Mouse (Mus musculus) skeletal muscle tissue, adult 2 months (tissue): Measurements from ENCODE around the gene Chrne.

Source experiments
- DNase-seq: peaks from one replicate; pipeline ENCODE4 v3.0.0-alpha.2; 2012; ENCODE audit warnings: low read depth, low spot score

Gene Chrne

DNA sequence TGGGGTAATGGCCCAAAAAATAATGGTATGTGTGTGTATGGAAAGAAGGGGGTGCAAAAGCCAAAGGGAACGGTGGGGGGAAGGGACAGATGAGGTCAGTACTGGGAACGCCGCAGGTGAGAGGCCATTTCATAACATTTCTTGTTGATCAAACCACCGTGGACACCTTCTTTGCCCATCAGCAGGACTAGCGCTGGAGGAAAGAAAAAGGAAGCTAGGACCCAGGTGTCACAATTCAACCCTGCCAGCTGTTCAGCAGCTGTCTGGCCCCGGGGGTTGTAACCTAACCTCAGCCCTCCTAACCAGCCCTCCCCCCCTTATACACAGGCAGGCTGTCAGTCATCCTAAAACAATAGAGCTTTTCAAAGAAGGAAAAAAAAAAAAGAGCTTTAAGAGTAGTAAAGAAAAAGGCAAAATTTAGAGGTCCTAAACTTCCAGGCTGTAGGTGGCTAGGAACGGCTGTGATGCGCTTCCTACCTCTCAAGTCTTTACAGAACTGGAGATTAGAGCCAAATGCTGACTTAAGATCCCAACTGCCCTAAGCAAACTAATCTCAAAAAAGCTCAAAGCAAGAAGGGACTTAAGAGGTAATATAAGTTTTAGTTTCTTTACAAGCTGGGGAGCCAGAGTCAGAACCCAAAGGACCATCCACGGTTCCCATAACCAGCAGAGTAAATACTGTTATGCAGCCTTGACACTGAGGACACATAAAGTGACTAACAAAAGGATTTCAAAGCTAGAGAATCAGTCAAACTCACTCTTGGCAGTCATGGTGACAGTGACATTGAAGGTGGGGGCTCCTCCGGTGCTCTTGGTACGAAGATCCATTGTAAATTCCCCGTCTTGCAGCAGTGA, 33.2 kb upstream of the Chrne start:
- DNase-seq = no peak

DNA sequence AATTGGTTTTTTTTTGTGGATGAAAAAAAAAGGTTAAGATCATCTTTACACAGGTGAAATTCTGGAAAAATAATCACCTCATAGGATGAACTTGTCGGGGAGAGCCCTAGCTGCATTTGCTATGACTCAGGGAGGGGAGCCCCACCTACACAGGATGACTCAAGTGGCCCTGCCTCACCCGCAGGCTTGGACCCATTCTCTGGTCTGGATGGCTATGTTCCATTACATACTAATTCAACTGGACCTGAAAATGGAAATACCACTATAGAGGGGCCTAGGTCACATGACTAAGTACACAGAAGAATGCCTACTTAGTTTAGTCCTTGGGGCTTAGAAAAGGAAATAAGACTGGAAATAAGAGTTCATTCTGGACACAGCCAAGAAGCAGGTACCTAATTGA, 32.4 kb upstream of the Chrne start:
- DNase-seq = no peak

DNA sequence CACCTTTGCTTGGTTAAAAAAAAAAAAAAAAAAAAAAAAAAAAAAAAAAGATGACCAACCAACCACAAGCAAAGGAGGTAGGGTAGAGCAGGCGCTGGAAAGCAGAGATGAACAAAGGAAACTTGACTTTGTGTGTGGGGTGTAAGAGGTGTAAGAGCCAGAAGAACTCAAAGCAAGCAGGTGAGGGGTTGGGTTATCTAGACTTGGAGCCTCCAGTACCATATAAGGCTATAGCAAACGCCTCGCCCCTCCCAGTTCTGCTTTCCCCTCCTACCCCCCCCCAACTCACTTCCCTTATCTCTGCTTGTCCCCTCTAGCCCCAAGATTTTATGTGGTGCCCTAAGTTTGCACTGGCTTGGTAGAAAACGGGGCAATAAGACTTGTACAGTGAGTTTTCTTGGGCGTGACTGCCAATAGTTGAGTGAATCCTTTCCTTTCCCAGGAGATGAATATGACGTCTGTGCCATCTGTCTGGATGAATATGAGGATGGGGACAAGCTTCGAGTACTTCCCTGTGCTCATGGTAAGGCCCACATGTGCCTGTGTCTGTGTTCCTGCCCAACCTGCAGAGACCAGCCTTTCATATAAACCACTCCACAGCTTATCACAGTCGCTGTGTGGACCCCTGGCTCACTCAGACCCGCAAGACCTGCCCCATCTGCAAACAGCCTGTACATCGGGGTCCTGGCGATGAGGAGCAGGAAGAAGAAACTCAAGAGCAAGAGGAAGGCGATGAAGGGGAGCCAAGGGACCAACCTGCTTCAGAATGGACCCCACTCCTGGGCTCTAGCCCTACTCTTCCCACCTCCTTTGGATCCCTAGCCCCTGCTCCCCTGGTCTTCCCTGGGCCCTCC, 31.5 kb upstream of the Chrne start:
- no peak for DNase-seq

DNA sequence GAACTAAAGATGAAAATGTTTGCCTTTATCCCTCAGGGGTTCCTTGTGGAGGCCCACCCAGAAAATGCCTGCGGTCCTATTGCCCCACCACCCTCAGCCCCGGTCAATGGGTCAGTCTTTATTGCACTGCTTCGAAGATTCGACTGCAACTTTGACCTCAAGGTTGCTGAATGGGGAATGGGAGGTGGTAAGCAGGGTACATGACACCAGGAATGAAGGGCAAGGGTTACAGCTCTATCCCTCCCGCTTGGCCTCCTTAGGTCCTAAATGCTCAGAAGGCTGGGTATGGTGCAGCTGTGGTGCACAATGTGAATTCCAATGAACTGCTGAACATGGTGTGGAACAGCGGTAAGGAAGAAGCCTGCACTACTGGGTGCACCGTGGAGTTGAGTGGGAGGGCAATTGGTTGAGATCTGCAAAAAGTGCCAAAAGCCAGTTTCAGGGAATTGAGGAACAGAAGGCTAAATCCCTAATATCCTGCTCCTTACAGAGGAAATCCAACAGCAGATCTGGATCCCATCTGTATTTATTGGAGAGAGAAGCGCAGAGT, 30.2 kb upstream of the Chrne start:
- no peak for DNase-seq

DNA sequence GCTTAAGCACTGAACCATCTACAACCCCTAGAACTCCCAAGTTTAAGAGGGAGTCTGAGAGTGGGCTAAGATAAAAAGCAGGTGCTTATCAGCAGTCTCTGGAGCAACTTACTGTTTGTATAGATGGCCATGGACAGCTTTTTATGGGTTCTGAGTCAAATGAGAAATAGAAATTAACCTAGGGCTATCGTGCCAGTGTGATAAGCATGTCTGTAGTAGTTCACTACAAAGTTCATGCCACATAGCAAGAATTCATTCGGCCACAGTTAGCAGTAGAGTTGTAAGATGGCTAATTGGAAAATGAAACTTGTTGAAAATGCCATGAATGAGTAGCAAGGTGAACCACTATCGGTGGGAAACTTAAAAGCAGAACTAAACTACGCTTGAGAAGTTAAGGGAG, 29.5 kb upstream of the Chrne start:
- DNase-seq = no peak

DNA sequence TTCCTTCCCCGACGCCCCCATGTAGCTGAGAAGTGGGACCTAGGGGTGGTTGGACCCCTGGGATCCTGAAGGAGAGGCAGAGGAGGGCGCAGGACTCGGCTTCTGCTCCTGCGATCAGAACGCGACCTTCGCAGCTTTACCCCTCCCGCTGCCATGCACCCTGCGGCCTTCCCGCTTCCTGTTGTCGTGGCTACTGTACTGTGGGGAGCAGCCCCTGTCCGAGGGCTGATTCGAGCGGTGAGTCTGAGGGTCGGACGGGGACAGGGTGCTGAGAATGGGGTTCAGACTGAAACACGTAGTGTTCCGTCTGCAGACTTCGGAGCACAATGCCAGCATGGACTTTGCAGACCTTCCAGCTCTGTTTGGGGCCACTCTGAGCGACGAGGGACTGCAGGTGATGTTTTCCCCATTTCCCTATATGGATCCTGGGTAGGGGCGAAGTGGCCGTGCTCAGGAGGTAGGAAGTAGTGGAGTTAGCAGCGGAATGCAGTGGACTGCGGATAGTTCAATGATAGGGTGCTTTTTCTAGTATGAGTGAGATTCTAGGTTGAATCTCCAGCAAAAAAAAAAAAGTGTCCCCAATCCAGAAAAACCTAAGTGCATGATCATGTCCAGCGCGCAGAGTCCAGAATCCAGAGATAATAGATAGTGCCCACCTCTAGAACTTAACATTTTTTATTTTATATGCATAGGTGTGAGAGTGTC, 28.9 kb upstream of the Chrne start:
- no peak for DNase-seq

DNA sequence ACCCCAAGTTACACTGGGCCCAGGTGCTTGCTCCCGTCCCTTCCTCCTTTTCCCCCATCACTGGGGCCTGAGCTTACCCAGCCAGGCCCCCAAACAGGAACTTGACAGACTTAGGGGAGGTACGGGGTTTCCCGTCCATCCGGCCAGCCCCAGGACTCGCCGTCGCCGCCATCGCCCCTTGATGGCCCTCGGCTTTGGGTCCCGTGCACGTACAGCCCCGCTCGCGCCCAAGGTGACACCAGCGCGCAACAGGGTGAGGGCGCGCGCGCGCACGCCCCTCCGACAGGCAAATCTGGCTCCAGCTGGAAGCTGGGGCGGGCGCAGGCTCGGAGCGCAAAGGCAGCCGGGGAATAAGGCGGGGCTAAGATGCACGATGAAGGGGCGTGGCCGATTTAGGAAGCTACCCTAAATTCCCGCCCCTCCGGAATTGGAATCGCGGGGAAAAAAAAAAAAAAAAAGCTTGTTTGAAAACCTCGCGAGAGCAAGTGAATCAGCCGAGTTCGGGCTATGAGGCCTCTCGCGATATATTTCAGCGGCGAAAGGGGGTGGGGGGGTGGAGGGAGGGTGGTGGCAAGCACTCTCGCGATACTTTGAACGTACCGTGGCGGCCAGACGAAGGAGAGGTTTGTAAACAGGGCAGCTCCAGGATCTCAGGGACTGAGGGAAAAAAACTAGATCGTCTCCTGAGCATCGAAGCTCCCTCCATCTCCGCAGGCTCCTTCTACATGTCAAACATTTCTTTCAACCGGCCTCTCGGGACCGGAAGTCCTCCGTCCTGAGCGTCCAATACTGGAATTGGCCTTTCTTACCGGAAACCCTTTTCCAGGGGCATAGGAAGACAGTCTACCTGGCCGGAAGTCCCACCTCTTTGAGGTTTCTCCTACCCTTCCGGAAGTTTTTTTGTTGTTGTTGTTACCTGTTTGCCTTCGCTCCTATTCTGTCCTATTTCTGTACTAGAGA, 28.0 kb upstream of the Chrne start, which contains the start of the genes Rnf167 and Slc25a11:
Rnf167 (plus strand) TSS at position 545 of the 960 bp plus-strand sequence.
Slc25a11 (minus strand) TSS at position 789 of the 960 bp plus-strand sequence.
- DNase-seq = peak; percentile 99

DNA sequence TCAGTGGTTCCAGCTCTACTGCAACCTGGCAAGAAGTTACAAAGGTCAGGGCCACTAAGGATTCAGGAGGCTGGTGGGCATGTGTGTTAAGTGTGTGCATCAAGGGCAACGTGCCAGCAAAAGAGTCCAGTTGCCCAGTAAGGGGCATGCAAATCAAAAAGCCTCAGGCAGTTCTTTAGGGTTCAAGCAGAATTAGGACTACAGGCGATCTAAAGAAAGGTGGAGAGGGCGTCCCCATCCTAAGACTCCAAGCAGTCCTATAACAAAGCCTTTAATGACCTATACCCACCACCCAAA, 27.2 kb upstream of the Chrne start:
- no peak for DNase-seq

DNA sequence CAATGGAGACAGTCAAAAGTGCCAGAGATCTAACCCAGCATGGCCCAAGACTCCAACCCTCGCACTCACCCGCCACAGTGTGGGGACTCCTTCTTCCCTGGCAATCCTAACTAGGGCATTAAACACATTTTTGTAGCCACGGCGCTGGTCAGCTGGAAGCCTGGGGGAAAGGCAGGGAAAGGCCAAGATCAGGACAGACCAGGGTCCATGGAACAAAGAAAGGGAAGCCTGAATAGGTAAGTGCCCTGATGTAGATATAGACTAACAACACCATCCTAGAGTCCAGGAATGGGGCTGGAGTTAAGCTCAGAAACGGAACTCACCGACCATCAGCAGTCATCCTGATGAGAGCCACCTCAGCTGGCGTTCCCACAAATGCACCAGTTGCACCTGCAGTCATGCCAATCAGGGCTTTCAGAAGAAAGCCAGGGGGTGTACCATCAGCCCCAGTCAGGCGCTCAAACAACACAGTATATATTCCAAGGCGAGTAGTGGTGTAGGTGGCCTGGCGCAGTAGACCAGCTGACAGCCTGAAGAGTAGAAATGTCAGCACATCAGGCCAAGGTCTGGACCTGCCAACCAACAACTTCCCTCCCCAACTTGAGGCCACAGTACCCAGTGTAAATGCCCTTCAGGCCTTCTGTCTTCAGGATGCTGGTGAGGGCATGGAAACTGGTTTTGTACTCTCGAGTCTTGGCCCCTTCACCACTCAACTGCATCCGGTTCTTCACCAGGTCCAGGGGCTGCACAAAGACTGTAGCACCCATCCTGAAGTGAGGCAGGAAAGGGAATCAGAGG, 26.6 kb upstream of the Chrne start:
- no peak for DNase-seq

DNA sequence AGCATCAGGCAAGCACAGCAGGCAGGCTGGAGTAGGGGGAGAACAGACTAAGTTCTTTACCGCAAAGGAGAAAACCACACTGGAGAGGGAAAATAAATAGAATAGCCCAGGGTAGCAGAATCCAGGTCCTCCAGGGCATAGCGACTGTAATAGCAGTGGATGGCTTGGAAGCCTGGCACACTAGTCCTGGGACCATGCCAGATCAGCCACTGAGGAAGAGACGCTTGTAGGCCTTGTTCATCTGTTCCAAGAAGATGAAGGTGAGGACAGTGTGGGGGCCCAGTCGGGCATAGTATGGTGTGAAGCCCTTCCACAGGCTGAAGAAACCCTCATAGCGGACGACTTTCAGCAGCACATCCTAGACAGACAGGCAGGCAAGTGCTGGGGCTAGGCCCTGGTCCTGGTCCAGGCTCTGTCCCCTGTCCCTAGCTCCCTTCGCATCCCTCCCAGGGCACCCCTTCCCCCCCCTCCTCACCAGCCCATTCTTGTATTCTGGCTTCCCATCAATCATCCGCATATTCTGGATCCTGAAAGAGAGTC, 25.6 kb upstream of the Chrne start:
- no peak for DNase-seq

DNA sequence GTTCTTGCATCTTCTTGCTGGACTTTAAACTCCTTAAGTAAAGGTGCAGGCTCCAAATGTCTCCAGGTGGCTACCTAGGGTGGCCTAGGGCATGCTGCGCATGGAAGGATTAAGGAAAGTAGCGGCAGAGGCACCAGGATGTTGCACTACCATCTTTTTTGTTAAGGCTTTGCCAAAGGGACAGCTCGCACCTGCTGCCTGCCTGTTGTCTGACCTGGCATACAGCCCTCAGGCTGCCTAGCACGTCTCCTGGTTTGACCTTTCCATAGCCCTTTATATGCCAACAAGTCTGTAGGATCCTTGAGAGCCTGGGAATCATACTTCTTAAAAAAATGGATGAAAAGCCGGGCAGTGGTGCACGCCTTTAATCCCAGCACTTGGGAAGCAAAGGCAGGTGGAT, 24.0 kb upstream of the Chrne start:
- no peak for DNase-seq

DNA sequence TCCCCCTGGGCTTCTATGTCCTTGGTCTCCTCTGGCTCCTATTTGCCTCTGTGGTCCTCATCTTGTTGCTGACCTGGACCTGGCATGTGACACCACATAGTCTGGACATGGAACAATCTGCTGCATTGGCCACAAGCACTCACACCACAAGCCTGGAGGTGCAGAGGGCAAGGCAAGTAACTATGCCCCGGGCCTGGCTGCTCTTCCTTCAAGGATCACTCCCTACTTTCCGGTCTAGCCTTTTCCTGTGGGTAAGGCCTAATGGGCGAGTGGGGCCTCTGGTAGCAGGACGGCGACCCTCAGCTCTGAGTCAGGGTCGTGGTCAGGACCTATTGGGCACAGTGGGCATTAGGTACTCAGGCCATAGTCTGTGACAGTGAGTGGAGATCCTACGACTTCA, 22.2 kb upstream of the Chrne start:
- DNase-seq = no peak

DNA sequence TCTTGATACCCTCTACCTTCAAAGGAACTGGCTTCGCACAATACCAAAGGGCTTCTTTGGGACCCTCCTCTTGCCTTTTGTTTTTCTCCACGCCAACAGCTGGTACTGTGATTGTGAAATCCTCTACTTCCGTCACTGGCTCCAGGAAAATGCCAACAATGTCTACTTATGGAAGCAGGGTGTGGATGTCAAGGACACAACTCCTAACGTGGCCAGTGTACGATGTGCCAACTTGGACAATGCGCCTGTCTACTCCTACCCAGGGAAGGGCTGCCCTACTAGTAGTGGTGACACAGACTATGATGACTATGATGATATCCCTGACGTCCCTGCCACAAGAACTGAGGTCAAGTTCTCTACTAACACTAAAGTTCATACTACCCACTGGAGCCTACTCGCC, 21.0 kb upstream of the Chrne start:
- DNase-seq = no peak

DNA sequence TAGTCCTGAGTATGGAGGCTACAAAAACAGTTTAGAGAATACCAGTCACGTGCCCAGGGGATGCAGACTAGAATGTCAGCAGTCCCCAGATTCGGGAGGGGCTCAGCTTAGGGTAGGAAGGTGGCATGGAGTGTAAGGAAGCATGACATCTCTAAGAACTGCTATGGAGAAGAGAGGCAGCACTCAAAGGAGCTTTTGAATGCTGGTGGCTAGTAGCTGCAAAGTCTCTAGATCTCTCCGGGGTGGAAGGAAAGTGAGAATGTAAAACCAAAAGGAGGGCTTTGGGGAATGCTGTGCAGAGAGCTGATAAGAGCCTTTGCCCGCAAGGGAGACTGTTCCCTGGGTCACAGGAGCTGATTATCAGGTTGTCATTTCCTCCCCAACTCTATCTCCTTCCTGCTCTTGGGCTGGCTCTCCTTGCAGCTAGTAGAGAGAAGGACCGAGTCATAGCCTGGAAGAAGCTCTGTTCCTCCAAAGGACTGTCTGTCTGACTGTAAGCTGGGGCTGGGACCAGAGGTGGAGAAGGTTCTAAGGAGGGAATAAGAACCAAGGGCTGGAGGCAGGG, 19.8 kb upstream of the Chrne start, which contains the start of gene Gp1ba:
Gp1ba (plus strand) TSS at position 409 of the 565 bp plus-strand sequence.
- DNase-seq = no peak

DNA sequence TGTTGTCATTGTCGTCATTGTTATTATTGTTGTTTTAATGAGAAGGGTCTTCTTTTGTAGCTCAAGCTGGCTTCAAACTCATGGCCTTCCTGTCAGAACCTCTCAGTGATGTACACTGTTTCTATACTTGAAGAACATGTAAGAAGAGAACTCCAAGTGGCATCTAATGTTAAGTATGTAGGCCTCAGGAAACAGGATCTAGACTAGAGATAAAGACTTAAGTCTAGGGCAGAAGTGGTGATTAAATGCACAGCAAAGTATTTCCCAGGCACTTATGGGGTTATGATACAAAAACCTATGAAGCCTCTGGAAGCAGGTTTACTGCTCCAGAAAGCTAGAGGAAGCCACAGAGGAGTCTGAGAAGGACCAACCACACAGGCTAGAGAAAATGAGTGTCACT, 19.3 kb upstream of the Chrne start:
- no peak for DNase-seq

DNA sequence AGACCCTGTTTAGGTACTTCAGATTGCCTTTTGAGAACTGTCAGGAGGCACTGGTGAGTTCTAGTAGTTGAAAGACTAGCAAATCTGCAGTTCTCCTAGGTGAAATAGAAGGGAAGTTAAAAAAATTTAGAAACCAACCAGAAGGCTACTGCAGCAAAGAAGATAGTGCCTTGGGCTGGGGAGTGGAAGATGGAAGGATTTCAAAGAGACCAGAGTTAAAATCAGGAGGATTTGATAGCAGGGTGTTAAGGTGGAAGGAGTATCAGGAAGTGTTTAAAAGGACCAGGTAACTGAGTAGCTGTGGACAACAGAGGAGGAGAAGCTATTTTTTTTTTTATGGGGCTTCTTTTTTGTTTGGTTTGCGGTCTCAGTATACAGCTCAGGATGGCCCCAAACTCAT, 18.7 kb upstream of the Chrne start:
- no peak for DNase-seq

DNA sequence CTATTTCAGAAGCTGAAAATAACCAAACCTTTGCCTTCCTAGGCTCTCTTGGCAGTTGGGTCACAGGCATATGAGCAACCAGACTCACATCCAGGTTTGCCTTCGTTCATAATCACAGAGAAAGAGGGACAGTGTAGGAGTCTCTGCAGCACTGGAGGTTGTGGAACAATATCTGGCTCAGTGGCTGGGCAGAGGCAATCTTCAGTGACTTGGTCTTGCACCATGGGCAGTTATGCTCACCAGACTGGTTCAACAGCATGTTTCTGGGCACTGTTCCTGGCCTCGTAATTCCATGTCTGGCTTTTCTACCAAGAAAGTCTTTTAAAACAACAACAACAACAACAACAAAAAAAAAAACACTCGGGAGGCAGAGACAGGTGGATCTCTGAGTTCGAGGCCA, 16.6 kb upstream of the Chrne start:
- no peak for DNase-seq

DNA sequence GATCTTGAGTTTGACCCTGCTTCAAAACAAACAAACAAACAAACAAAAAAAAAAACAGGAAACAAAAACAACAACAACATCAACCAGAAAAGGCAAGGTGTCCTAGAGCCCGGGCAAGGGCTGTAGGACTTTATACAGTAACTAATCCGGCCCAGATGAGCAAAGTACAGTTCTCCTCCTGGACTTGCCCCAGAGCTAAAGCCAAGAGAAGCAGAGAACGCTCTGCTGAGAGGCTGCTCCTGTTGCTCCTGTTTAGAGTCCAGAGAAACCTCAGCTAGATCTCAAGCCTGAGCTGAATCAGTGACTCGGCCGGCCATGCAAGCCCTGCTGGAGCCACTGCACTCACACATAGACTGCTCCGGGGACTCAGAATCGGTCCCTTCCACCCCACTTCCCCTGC, 11.1 kb upstream of the Chrne start:
- DNase-seq = no peak

DNA sequence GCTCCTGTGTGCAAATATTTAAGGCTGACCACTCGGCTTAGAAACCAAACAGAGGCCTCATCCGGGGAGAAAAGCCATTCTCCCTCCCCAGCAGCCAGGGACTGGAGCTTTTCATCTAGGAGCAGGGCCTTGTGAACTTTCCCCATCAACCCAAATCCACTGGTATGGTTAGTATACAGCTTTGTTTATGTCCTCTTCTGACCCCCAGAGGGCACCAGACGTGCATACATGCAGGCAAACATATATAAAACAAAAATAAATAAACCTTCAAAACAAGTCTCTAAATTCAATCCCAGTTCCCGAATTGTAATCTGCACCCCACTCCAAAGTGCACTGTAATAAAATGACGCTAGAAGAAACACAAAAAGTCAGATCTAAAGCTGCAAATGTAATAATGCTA, 10.5 kb upstream of the Chrne start:
- DNase-seq = no peak
